Mouse (Mus musculus) spleen, adult 12 weeks (tissue): ENCODE data around the gene Agt.

Source experiments
- DNase-seq: peaks from one replicate; pipeline ENCODE4 v3.0.0; 2022; ENCODE audit warnings: low spot score

The Agt gene

GRCm38 (mm10) chr8:124507572-124508320, 61.8 kb downstream of the Agt start:
- DNase-seq = no peak
